Mouse (Mus musculus): ENCODE measurements around the gene Top2a.

Top2a gene

DNA sequence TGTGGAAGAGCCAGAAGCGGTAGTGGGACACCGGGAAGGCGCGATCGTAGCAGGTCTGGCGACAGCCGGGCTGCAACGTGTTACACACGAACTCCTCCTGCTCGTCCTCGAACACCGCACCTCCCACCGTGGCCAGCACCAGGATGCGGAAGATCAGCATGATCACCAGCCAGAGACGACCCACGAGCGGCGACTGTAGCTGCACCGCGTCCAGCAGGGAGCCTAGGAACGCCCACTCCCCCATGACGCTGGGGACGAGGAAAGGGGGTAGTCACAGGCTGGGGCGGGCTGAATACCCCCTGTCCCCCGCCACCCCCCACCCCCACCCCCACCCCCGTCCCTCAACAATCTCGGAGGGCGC is 41.2 kb downstream of the Top2a start, which contains the start of gene Gjd3:
Gene Gjd3, minus strand, starts transcription at position 244 of the 361 bp plus-strand sequence.
- DNase-seq (ENCODE audit: low read depth, low spot score): no peak

DNA sequence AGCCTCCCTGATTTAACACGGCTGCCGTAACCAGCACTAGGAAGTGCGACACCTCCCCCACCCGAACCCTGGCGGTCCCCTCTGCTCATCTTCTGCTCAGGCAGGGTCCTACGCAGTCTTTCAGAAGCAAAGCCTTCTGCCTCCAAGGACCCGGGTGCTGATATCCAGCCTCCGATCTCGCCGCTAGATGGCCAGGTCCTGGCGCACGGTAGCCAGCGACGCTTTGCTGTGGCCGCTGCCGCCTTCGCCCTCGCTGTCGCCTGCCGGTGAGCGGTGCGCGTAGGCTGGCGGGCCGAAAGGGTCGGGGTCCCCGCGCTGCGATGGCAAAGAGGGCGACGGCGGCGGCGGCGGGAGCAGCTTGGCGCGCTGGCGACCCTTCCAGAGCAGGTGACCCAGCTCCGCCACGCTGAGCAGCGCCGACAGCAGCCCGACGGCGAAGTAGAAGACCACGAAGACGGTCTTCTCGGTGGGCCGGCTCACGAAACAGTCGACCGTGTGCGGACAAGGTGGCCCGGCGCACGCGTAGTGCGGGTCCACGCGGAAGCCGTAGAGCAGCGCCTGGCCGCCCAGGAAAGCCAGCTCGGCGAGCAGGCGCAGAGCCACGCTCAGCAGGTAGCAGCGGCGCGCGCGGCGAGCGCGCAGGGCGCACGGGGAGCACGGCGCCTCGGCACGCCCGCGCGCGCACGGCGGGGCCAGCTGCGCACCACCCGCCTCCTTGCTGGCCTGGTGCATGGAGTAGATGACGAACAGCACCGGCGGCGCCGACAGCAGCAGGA is 41.8 kb downstream of the Top2a start:
- DNase-seq (ENCODE audit: low read depth, low spot score): no peak

DNA sequence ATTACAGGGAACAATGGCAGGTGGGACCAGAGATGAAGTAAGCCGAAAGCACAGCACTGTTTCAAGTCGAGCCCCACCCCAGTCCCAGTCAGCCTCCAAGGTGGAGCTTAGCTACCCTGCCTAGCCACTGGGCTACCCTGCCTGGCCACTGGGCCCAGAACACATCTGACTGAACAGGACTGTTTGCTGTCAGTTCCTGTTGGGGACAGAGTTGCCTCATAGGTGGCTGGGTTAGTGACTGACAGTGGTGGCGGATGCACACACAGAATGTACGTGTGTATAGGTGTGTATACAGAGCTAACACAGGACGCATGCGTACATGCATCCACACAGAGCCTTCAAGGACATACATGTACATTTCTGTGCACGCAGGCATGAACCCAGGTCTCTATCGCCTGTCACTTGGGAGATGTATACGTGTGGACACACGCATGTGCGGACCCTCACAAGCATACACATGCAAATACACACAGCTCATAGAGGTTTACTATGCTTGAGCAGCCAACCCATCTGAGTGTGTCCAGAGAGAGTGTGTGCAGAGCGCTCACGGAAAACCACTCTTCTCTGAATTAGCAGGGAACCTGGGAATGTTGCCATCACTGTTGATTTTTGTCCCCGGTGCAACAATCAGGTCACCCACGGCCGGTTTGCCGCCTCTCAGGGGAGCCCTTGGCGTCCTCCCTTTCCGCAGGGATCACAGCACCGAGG is 42.5 kb downstream of the Top2a start:
- DNase-seq (ENCODE audit: low read depth, low spot score): no peak

DNA sequence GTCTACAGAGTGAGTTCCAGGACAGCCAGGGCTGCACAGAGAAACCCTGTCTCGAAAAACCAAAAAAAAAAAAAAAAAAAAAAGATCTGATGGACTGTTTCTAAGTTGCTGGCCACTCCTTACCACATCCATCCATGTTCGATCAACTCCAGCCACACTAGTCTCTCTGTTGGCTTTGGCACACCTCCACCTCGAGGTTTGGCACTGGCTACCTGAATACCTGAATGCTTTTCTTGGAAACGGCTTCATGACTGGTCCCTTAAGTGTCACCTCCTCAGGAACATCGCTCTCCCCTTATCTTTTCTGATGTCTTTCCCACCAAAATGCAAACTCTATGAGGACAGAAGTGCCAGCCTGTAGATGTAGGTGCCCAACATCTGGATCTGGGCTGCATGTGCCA is 44.6 kb downstream of the Top2a start:
- no peak for DNase-seq (ENCODE audit: low read depth, low spot score)

DNA sequence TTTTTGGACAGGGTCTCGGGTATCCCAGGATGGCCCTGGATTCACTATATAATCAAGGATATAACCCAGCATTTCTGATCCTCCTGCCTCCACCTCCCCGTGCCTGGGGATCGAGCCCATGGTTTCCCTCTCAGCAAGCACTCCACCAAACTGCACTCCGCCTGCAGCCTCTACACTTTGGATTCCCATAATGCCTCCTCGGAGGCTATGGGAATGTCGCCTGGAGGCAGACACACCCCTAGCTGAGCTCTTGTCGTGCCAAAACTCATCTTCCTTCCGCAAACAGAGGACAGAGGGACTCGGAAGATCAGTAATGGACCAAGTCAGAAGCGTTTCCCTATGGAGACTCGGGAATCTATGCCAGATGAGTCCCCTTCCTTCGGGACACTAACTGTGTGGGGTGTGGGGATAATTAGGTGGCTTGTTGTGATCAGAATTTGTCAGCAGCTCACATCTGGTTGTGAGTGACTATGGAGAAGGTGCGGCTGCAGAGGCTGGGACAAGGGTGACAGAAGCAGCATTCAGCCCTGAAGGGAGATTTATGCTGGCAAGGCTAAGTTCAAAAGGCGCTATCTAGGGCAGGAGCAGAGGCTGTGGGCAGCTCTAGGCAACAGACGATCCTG is 45.4 kb downstream of the Top2a start:
- DNase-seq (ENCODE audit: low read depth, low spot score): no peak

- no peak for DNase-seq (ENCODE audit: low read depth, low spot score)
These were observed 48.9 kb downstream of the Top2a start for GRCm38 (mm10) chr11:98974871-98975719.

DNA sequence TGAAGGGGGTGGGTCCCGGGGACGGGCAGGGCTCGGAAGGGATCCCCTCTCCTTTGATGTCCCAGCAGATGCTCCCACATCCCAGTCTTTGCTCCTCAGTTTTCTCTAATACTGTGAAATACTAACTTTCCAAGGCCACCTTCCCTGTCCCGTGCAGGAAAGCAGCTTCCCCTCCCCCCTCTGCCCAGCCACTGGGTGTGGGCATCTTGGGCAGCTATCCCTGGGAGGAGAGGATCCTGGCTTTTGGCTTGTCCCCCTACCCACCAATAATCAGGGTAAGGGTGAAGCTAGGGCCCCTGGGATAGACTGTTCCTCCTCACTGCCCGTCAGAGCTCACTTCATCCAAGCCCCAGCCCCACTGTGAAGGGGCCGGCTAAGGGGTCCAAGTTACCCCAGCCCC is 49.8 kb downstream of the Top2a start:
- no peak for DNase-seq (ENCODE audit: low read depth, low spot score)

GRCm38 (mm10) chr11:98973584-98973983 is 50.4 kb downstream of the Top2a start:
- DNase-seq (ENCODE audit: low read depth, low spot score): no peak

- no peak for DNase-seq (ENCODE audit: low read depth, low spot score)
These were observed 51.1 kb downstream of the Top2a start for GRCm38 (mm10) chr11:98972801-98973360.

DNA sequence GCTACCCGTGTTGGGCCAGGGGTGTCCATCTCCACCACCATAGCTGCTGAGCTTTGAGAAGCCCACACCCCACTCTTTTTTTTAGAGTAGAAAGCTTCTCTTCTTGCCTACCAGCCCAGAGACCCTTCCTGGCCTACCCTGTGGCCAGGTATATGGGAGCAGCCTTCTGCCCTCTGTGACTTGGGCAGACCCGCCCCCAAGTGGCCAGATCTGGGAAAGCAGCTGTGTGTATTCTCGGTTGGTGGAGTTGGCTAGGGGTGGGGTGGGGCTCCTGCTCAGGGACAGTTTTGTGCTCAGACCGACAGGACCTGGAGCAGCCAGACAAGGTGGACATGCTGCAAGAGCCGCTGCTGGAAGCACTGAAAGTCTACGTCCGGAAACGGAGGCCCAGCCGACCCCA is 51.8 kb downstream of the Top2a start:
- DNase-seq (ENCODE audit: low read depth, low spot score): no peak

- no peak for DNase-seq (ENCODE audit: low read depth, low spot score)
These were observed 52.5 kb downstream of the Top2a start for GRCm38 (mm10) chr11:98971316-98972031.

- DNase-seq (ENCODE audit: low read depth, low spot score): no peak
These were observed 53.6 kb downstream of the Top2a start for GRCm38 (mm10) chr11:98970191-98970925.

DNA sequence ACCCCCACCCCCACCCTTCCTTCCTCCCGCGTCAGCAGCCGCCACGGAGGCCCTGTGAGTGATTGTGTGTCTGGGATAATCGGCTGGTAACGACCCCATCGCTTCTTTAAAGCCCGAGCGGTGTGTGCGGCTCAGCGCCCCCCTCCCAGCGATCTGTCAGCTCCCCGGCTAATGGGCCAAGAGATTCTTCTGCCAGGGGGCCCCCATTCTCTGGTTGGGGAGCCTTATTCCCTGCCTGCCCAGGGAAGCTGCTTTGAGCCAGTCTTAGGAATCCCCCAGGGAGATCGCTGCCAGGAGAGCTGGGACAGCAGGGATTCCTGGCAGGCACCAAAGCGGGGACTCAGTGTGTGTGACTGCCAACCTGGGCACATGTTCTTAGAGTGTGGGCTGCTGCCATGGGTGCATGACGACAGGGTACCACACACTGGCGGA is 54.5 kb downstream of the Top2a start:
- DNase-seq (ENCODE audit: low read depth, low spot score): no peak

- DNase-seq (ENCODE audit: low read depth, low spot score): no peak
These were observed 55.1 kb downstream of the Top2a start for GRCm38 (mm10) chr11:98968716-98969495.

DNA sequence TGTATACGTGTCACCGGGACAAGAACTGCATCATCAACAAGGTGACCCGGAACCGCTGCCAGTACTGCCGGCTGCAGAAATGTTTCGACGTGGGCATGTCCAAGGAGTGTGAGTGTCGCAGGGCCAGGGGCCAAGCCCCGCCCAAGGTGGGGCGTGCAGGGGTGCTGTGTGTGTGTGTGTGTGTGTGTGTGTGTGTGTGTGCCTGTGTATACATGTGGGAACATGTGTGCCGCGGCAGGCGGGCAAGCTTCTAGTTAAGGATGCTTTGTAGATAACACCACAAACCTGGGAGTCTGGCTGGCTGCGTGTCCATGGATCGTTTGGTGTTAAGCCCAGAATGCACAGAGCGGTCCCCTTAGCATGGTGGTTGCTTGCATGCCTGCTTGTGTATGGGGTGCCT is 55.9 kb downstream of the Top2a start:
- no peak for DNase-seq (ENCODE audit: low read depth, low spot score)

DNA sequence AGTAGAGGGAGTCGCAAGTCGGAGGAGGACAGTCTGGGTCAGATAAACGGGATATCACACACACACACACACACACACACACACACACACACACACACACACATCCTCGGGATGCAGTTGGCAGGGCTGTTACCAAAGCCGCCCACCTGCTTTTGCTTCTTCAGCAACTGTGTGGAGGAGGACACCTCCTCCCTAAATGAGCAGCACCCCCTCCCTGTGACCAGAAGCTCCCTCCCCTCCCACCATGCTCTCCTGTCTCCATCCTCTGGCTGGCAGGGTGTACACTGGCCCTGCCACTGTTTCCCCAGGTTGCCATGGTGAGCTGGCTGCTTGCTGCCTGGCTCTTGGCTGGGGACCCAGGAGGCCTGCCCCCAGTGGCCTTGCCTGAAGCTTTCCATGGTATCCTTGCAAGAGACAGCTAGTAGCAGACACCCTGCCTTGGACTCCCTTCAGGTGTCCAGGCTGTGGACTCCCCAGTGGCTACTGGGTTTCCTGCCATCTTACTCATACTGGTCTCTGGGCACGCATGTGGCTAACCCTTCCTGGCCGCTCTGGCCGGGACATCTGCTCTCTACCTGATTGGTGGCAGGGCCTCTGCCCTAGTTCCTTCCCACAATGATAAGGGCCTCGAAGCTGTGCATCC is 57.4 kb downstream of the Top2a start:
- no peak for DNase-seq (ENCODE audit: low read depth, low spot score)

DNA sequence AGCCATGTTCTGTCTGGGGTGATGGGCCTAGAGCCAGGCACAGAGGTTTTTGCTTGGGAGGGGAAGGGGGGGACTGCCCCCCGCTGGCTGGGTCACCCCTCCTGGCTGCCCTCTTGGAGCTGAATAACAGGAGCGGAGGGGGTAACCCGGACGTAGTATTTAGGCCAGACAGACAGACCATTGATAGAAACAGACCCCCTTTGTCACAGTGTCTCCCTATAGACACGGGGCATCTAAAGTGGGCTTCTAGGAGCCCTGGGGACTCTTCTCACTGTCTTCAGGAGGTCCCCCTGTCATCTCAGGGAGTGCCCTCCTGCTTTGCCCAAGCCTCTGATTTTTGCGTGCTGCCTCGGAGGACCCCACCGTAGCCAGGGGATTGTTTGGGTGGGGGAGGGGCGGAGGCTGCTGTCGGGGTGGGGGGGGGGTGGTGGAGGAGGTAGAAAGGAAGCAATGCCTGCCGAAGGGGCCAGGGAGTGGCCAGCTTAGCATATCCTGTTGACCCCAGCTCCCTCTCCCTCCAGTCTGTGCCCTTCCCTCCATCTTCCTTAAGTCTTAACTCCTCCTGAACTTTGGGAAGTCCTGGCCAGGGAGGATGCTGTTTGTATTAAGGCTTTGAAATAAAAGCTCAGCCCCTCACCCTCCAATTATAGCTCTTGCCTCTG is 58.4 kb downstream of the Top2a start:
- DNase-seq (ENCODE audit: low read depth, low spot score): no peak

All from brain, embryonic 18.5 days (tissue).